Mouse (Mus musculus): ENCODE results near the gene Snap91.
A peak's percentile ranks its signal among the peaks of the same experiment; 100 is the strongest.

The Snap91 gene

DNA sequence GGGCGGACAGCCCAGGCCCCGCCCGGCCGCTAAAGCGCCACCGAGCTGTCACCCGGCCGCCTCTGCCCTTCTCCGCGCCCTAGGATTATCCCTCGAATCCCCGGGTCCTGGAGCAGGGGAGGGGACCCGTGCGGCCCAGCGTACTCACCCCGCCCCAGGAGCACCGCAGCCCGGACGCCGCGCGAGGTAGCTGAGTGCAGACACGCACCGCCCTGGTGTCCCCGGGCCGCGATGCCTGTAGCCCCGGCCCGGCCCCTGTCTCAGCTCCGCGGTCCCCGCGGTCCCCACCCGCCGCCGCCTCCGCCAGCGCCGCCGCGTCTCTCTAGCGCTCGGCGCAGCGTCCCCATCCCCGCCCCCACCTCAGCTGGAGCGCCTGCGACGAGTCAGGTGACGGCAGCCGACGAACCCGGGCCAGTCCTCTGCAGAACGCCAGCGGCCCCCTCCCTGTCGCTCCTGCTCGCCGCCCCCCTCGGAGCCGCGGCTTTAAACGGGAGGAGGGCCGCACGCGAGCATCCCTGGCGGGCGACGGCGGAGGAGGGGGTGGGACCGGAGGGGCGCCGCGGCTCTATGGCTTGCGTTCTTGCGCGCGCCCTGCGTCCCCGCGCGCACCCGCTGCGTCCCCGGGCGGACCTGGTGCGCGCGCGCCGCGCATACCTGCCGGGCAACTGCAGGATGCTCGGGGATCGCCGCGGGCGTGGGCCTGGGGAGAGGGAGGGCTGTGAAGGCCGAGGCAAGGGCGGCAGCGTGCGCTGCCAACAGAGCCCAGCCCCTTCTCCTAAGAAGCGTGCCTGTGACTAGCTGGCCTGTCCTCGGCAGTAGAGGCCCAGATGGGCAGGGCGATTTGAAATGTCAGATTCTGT lies at the start of gene Snap91:
Gene Snap91 (minus strand): TSS at position 542 of the 860 bp plus-strand sequence.
- peak; percentile 69 for ATAC-seq (ENCODE audit: insufficient number of reproducible peaks, low FRiP score, low TSS enrichment)

DNA sequence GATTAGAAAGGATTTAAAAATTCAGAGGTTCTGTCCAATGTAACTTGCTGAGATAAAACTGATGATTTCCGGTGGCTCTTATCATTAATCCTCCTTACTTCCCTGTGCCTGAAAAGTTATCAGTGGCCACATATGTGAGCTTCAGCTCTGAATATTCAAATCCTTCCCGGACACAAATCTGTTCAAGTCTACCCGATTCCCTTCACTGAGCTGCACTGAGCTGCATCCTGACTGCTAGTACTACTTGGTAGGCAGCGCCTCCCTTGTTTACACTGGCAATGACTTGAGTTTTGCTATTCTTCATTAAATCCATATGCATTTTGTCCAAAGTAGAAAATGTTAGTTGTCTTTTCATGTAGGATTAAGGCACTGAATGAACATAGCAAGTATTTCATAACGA lies 46.1 kb upstream of the Snap91 start:
- ATAC-seq (ENCODE audit: insufficient number of reproducible peaks, low FRiP score, low TSS enrichment), result no peak

DNA sequence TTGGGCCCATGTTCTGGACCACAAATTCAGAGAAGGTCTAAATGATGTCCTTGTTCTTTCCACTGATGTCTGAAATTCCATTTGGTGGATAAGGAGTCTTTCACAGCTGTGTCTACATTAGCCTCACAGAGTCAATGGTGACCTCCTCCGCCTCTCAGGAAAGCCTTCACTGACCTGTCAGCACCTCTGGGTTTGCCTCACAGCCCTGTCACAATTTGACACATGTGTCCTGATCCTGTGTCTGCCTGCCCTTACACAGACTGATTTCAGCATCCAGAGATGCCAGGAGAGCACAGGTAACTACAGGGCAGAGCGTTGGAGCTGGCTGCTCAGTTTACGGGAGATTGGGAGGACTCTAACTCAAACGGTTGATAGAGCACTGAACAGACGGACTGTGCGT lies 45.2 kb upstream of the Snap91 start:
- ATAC-seq (ENCODE audit: insufficient number of reproducible peaks, low FRiP score, low TSS enrichment), result no peak

DNA sequence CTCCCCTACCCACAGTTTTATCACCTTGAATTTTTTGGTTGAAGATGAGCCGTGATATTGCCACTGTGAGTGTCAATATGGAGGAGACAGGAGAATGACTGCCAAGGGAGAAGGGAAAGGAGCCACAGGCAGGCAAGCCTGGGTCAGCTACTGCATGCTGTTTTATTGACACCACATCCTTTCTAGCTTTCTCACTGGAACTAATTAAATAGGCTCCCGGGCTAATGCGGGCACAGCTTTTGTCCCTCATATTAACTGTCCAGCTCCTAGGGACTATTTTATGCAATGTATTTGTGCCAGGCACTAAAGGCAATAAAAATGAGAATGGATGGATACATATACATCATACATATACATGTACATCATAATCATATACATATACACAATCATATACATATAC lies 42.0 kb upstream of the Snap91 start:
- no peak for ATAC-seq (ENCODE audit: insufficient number of reproducible peaks, low FRiP score, low TSS enrichment)

DNA sequence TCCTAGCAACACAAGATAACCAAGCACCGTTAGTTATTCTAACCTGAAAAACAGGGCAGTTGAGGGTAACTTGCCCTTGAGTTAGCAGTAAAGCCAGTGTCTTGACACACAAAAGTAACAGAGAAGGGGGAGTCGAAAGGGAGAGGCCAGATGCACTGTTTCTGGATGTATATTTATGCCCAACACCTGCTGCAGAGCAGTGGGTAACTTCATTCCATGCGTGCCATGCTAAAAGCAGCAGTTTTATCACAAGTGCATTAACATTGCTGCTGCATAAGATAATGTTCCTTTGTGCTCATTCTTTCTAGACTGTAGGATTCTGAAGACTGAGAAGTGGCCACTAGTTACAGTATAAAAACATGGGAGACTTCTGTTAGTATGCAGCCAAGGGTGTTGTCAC lies 36.1 kb upstream of the Snap91 start:
- ATAC-seq (ENCODE audit: insufficient number of reproducible peaks, low FRiP score, low TSS enrichment), result no peak

DNA sequence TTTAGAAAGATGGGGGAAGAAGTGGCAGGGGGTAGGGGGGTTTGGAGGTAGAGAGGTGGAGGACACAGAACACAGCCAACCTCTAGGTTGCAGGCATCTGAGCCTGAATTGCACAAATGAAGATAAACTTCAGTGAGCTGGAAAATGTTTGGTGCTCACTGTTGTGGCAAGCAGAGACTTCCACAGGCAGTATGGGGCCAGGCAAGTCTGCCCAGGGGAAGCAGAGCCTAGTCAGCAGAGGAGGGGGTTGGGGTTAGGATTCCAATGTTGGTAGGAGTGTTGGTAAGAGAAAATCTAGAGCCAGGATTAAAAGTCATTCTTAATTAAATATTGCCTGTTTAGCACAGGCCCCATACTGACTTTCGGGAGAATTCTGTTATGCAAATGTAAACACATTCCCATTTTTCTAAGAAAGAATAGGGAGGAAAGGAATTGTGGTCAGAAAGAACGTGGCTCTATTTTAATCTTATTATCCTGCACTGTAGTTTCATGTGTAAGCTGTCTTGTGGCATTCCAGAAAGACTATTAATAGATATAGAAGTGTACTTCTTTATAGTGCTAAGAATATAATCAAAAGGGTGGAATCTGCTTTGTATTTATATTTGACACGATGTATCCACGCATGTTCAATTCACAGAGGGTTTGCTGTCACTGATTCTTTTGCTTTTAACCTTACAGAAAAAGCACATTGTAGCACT lies 19.2 kb upstream of the Snap91 start:
- no peak for ATAC-seq (ENCODE audit: insufficient number of reproducible peaks, low FRiP score, low TSS enrichment)

DNA sequence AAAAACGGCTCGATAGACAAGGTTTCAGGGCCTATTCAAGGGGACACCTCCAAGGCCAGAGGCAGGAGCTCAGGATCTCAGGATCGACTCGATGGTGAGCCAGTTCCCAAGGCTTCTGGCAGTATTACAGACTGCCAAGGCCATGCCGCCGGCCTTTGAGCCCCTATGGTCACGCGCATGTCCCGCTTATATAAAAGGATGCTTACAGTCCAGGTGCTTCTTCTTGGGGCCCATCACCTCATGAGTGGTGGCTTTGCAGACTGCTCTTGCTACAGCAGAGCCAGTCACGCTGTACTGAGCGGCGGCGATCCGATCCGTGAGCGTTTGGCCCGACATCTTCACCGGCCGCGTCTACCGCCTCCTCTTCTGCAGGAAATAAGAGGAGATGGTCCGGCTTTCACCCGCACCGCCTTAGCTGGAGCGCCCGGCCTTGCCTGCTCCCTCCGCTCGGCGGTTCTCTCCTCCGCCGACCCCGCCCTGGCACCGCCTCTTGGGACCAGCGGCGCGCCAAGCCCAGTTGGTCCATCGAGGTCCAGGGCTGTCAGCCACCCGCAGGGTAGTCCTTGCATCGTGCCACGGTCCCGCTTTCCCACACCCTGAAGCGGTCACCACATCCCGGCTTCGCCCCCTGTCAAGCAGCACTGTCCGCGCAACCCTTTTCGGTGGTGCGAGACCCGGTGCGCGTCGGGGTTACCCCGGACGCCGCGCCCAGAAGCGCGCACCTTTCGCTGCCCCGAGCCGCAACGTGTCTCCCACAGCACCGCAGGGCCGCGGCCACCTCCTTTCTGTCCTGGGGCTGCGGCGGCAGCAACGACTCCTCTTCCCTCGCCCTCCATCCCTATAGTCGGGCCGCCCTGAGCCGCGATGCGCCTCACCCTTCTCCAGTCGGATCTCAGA lies 990 bp downstream of the Snap91 start:
- ATAC-seq (ENCODE audit: insufficient number of reproducible peaks, low FRiP score, low TSS enrichment), result peak; percentile 56

DNA sequence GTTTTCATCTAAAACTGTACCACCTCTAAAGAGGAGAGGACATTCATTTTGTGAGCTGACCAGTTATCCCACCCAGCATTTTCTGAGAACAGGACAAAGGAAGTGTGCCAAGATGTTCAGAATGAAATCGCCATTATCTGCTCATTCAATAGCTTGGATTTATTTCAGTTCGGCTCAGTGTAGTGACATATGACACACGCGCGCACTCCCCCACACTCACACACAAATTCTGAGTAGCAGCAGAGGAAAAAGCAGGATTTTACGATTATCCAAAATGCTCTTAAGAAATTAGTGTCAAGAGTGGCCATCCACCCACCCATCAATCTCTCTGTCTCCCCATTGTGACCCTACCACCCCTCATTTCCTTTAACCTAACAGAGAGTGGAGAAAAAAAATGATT lies 1.7 kb downstream of the Snap91 start:
- no peak for ATAC-seq (ENCODE audit: insufficient number of reproducible peaks, low FRiP score, low TSS enrichment)

DNA sequence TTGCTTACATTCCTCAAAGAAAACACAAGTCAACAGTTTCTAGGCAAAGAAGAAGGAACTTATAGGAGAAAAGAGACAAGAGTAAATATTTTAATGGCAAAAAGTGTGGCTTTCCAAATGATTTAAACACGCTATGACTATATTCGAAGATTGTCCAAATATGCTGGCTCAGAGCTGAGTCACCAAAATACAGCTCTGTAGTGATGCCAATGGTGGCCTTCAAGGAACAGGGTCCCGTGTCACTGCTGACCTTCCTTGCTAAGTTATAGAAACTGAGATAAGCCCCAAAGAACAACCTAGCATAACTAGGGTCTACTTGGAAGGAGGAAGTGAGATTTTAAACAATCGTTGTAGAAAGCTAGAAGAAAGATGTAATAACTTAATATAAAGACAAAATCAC lies 6.8 kb downstream of the Snap91 start:
- ATAC-seq (ENCODE audit: insufficient number of reproducible peaks, low FRiP score, low TSS enrichment), result no peak

DNA sequence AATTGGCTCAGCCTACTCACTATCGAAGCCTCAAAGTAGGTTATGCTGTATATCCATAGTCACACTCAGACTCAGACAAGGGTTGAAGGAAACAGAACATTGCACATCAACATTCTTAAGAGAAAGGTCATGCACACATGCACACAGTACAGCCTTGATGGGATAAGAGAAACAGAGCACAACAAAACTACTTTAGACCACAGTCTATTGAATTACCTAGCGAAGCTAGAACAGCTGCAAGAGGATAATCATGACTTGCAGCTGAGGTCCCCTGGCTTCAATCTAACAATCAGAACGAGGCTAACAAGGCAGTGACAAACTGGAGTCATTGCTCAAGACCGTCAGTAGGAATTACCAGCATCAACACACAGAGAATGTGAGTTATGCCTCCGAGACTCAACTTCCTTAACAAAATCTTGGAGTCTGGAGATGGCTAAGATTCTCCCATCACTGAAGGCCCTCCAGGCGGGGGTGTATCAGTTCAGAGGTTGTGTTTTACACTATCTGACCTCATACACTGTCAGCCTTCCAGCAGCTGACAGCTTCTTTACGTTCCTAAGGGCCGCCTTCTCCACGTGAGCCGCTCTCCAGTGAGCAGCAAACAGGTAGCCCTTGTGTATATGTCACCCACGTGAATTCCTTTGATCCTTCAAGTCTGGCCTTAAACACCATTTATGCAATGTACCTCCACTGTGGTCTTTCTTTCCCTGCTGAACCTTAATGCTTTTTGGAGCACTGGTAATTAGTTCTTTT lies 10.7 kb downstream of the Snap91 start:
- ATAC-seq (ENCODE audit: insufficient number of reproducible peaks, low FRiP score, low TSS enrichment), result no peak

DNA sequence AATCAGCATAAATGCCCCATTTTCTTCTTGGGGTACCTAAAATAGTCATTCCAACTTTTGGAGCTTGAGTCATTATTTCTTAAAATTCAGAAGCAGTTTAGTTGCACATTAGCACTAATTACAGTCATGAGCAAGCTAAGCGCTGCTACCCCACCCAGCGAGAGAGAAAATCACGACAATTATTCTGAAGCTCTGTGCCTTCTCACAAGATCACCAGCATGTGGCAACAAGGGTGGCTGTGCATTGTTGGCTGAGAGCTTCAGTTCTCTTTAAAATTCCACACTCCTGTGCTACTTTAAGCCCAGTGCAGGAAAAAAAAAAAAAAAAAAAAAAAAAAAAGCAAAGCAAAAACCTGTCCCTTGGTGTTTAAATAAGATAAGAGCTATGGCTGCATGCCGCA lies 22.4 kb downstream of the Snap91 start:
- no peak for ATAC-seq (ENCODE audit: insufficient number of reproducible peaks, low FRiP score, low TSS enrichment)

DNA sequence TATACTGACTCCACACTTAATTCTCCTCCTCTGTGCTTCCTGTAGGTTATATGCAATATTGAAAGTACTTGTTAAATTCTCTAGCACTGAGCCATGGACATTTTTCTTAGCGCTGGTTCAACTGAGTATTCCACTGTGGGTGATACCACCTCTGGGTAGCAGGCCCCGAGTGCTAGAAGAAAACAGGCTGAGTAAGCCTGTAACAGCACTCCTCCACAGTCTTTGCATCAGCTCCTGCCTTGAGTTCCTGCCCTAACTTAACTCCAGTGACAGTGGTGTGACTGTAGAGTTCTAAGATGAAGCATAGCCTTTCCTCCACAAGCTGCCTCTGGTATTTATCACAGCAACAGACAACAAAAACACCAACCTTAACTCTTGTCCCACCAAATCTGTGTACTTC lies 22.8 kb downstream of the Snap91 start:
- ATAC-seq (ENCODE audit: insufficient number of reproducible peaks, low FRiP score, low TSS enrichment), result no peak

DNA sequence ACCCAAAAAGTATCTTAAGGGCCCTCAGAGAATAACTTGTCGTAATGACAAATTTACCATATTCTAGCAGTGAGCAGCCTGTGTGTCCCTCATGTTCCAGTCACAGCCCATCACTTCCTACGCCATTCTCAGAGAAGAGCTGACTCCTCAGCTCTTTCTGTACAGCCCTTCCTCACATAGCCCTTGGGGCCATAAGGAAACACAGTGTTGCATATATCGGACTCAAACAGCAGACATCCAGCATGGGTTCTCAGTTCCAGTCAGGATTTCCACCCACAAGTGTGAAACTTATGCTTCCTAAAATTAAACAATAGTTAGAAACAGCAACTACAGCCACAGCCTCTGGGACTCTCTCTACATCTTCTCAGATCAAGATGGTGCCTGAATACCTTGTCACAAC lies 27.6 kb downstream of the Snap91 start:
- no peak for ATAC-seq (ENCODE audit: insufficient number of reproducible peaks, low FRiP score, low TSS enrichment)

DNA sequence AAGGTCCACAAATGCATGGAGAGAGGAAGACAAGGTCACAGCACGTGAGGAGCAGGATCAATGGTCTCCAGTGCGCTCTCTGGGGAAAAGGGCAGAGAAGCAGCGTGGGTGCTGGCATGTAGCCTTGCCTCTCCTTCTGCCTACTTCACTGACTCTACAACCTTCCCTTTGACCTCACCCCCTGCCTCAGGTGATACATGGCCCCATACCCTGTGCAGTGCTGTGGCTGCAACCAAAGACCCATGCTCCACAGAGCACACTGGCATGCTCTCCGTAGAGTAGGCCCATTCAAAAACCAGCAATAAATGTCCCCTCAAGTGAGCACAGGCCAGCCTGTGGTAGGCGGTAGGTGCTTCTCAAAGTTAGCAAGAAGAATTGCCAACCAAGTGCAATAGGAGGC lies 28.8 kb downstream of the Snap91 start:
- no peak for ATAC-seq (ENCODE audit: insufficient number of reproducible peaks, low FRiP score, low TSS enrichment)

DNA sequence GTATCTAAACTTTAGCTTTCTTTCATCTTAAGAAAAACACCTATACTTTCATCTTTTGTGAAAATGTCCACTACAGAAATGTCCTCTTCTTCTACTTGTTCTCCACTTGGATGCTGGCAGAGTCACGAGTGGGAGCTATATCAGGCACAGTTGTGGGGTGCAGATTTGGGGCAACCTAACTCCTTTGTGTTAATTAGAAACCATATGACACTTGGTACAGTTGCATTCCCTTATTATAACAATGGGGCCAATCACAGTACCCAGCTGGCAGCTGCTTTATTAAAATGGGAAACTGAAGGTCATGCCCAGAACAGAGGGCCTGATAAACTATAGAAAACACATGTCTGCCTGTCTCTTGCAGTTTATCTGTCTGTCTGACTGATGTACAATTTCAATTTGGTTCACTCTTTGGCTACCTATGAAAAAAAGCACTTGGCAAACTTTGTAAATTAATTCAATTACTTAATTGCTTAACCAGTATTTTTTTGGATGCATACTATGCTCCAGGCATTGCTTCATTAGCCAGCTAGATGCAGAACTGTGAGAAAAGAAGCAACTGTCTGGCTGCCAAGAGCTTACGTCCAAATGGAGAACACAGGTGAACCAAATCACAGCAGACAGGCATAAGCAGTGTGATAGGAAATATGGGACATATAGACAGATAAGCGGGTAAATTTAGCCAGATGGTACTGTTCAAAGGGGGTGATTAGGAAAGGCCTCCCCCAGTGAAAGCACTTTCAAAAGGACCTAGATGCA lies 29.8 kb downstream of the Snap91 start:
- ATAC-seq (ENCODE audit: insufficient number of reproducible peaks, low FRiP score, low TSS enrichment), result no peak

DNA sequence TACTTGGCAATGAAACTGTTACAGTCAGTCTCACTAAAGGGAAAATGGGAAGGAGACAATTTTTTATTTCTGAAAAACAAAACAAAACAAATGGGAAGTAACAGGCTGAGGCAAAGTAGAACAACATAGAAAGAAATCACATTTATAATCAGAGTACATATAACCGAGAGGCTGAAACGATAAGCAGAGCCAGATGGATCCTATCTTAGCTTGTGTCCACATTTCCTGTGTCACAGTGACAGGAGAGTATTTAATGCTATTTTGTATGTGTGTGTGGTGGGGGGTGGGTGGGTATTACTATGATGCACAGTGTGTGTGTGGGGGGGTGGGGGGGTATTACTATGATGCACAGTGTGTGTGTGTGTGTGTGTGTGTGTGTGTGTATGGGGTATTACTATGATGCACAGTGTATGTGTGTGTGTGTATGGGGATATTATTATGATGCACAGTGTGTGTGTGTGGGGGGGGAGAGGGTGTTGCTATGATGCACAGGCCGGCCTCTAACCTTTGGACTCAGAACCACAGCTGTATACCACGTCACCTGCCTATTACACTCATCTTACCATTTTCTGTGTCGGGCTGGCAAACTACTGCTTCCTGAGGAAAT lies 36.6 kb downstream of the Snap91 start:
- no peak for ATAC-seq (ENCODE audit: insufficient number of reproducible peaks, low FRiP score, low TSS enrichment)

DNA sequence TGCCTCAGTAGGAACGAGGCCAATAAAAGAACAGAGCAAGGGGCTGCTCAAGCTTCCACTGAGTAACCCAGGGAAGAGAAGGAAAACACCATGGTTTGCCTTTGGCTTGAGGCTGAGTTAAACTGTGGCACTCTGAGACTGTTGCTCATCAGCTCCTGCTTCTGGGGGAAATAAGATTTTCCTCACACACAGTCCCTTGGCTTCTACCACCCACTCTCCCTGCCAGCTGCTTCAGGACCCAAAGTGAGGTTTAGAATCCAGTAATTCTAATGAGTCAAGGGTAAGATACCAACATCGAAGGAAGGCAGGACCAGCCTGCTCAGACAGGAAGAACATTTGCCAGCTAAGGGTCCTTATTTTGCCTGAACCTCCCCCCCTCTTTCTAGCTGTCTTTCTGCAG lies 50.7 kb downstream of the Snap91 start:
- ATAC-seq (ENCODE audit: insufficient number of reproducible peaks, low FRiP score, low TSS enrichment), result no peak

DNA sequence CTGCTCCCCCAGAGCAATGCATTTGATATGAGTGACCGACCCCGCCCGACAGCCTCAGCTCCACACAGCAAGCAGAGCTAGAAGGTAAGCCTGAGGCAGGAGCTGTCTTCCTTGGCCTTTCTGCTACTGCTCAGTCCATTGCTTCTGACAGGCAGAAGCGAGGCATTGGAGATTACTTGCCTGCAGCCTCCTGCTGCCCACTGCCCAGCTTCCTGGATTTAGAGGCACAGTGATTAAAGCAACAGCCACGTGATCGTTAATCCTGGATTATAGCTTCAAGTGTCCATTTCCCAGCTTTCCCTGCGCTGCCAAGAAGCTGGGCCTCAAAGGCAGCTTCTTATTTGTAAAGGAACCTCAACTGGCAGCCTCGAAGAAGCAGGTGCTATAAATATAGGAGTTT lies 51.4 kb downstream of the Snap91 start:
- ATAC-seq (ENCODE audit: insufficient number of reproducible peaks, low FRiP score, low TSS enrichment), result no peak

DNA sequence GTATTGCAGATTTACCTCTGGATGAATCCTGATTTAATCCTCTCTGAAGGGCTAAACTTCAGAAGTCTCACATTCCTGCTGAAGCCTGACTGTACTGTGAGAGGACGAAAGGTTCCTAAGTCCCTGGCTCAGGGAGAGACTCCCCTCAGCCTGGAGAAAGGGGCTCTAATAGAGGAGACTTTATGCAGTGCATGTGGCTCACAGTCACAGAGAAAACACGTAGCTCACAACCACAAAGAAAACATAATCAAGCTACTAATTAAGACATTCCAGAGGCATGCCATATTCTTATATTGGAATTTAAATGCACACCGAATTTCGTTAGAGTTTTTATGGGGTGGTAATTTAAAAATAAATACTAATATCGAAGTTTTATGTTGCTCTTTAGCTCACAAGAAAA lies 61.1 kb downstream of the Snap91 start:
- no peak for ATAC-seq (ENCODE audit: insufficient number of reproducible peaks, low FRiP score, low TSS enrichment)

All from cerebellum, adult (tissue).